Mouse (Mus musculus) spleen, adult 2 months (tissue): ENCODE measurements around the gene Washc2. TPM values are rescaled to one million over a fixed set of nuclear protein-coding genes. Genes with fewer than 3 reads are reported as not detected.

Source experiments
- DNase-seq, 2 experiments: peaks; one replicate each; pipeline versions ENCODE4 v3.0.0 to v3.0.0-alpha.2; 2012 to 2021; ENCODE audit warnings: low spot score in 2 of 2, low read depth in 1 of 2
- H3K27ac ChIP-seq: fragments of 200-500 bp; 2 replicates; pipeline ENCODE4 v1.5.1; 2012; ENCODE audit warnings: low read length, inconsistent platforms; ENCODE audit not compliant: insufficient read depth
- H3K27me3 ChIP-seq: fragments of 200-500 bp; 2 replicates; pipeline ENCODE4 v1.6.1; 2012; ENCODE audit warnings: mild to moderate bottlenecking, moderate library complexity, low read length, inconsistent platforms; ENCODE audit not compliant: control insufficient read depth, insufficient read depth
- H3K36me3 ChIP-seq: fragments of 200-500 bp; 2 replicates; pipeline ENCODE4 v1.6.1; 2012; ENCODE audit warnings: mild to moderate bottlenecking, low read length, inconsistent platforms; ENCODE audit not compliant: control insufficient read depth, insufficient read depth
- H3K4me1 ChIP-seq: fragments of 200-500 bp; 2 replicates; pipeline ENCODE4 v1.6.1; 2011; ENCODE audit warnings: inconsistent platforms; ENCODE audit not compliant: control insufficient read depth, insufficient read depth, insufficient read length
- H3K4me3 ChIP-seq: fragments of 200-500 bp; 2 replicates; pipeline ENCODE4 v1.5.1; 2011; ENCODE audit warnings: mild to moderate bottlenecking, inconsistent platforms; ENCODE audit not compliant: insufficient read depth, insufficient read length; ENCODE audit errors: extremely low read depth
- CTCF ChIP-seq: fragments of 200-500 bp; IDR thresholded peaks from 2 replicates; pipeline ENCODE4 v1.5.1; 2011; ENCODE audit warnings: mild to moderate bottlenecking, inconsistent platforms; ENCODE audit not compliant: insufficient read depth, insufficient read length, insufficient replicate concordance; ENCODE audit errors: extremely low read depth
- POLR2A ChIP-seq: fragments of 200-500 bp; IDR thresholded peaks from 2 replicates; pipeline ENCODE4 v1.6.1; 2011; ENCODE audit warnings: low read depth, low read length, inconsistent platforms
- WGBS: fragments of 180-500 bp; shearing (Covaris S2); methylation state at CpG from one replicate; pipeline ENCODE4 v1.1.7; 2018; 5-methylcytosine and 5-hydroxymethylcytosine counted together
- polyA plus RNA-seq: library from polyadenylated mRNA; depleted of rRNA; stranded (reverse); fragments of >200 nt; gene quantifications from 2 replicates; pipeline ENCODE4 v1.2.3, GENCODE M21; 2012

The Washc2 gene
- polyA plus RNA-seq, 1 experiment = 46.6 TPM

- TF ChIP-seq CTCF = no peak
- no peak for TF ChIP-seq POLR2A
- 6% methylated on average over 1 of the region's 1 CpGs for WGBS
- H3K4me3 ChIP-seq = no peak overlapping the region
- no peak overlapping the region for H3K27ac ChIP-seq
- H3K27me3 ChIP-seq = no peaks in the 10 kb centered on the region
- DNase-seq = no peak
- H3K36me3 ChIP-seq = no peaks in the 10 kb centered on the region
- peaks cover 2% of the 10 kb centered on the region; the same call in 1 of the 2 replicates for H3K4me1 ChIP-seq
Measured at GRCm38 (mm10) chr6:116189417-116189816, 18.4 kb upstream of the Washc2 start.

GRCm38 (mm10) chr6:116192809-116193311 is 15.0 kb upstream of the Washc2 start:
- Histone ChIP-seq H3K27me3 (no peaks in the 10 kb centered on the region), H3K36me3 (no peaks in the 10 kb centered on the region), H3K27ac (peak overlapping the region; percentile 49), H3K4me1 (peaks cover 2% of the 10 kb centered on the region; the same call in 1 of the 2 replicates), H3K4me3 (peak overlapping the region; percentile 72)
- TF ChIP-seq POLR2A (no peak), CTCF (no peak)
- under 1% methylated on average over 35 of the region's 51 CpGs for WGBS
- no peak for DNase-seq

- DNase-seq = peak; percentile 91 to 99
- WGBS = 3% methylated on average over 63 of the region's 68 CpGs
- peak within 1 kb of the TSS; percentile 49 for H3K27ac ChIP-seq
Measured at GRCm38 (mm10) chr6:116193394-116194393, 14.1 kb upstream of the Washc2 start, which contains the start of gene Tmcc1. TSS of gene Tmcc1 (minus strand) at chr6:116193486.

GRCm38 (mm10) chr6:116195811-116196210 is 12.0 kb upstream of the Washc2 start:
- Histone ChIP-seq H3K4me3 (no peak overlapping the region), H3K27me3 (no peaks in the 10 kb centered on the region), H3K27ac (no peak overlapping the region), H3K36me3 (no peaks in the 10 kb centered on the region), H3K4me1 (peaks cover 2% of the 10 kb centered on the region; the same call in 1 of the 2 replicates)
- no peak for TF ChIP-seq CTCF
- TF ChIP-seq POLR2A = no peak
- 81% methylated on average over 8 of the region's 8 CpGs for WGBS
- DNase-seq = no peak

More at GRCm38 (mm10) chr6:116193394-116194393, 14.1 kb upstream of the Washc2 start, which contains the start of gene Tmcc1:
- Histone ChIP-seq H3K27me3 (no peaks in the 10 kb centered on the region), H3K4me3 (peak within 1 kb of the TSS; percentile 76), H3K4me1 (peaks cover 2% of the 10 kb centered on the region; the same call in 1 of the 2 replicates), H3K36me3 (no peaks in the 10 kb centered on the region)
- TF ChIP-seq POLR2A = peak; percentile 17; the same call in 1 of the 2 replicates
- no peak for TF ChIP-seq CTCF

GRCm38 (mm10) chr6:116198173-116198572 is 9.7 kb upstream of the Washc2 start:
- no peak overlapping the region for H3K27ac ChIP-seq
- no peaks in the 10 kb centered on the region for H3K36me3 ChIP-seq
- no peak overlapping the region for H3K4me3 ChIP-seq
- no peaks in the 10 kb centered on the region for H3K27me3 ChIP-seq
- DNase-seq = peak in 1 of 2 experiments; percentile 41
- 32% methylated on average over 3 of the region's 3 CpGs for WGBS
- no peaks in the 10 kb centered on the region for H3K4me1 ChIP-seq
- TF ChIP-seq CTCF (peak; percentile 8; the same call in 1 of the 2 replicates), POLR2A (no peak)

GRCm38 (mm10) chr6:116199682-116200081 is 8.2 kb upstream of the Washc2 start:
- no peaks in the 10 kb centered on the region for H3K4me1 ChIP-seq
- no peak for DNase-seq
- 53% methylated on average over 2 of the region's 2 CpGs for WGBS
- no peak for TF ChIP-seq POLR2A
- TF ChIP-seq CTCF = no peak
- H3K27ac ChIP-seq = no peak overlapping the region
- no peak overlapping the region for H3K4me3 ChIP-seq
- H3K27me3 ChIP-seq = no peaks in the 10 kb centered on the region
- H3K36me3 ChIP-seq = no peaks in the 10 kb centered on the region
